Comparison of ENCODE assay signal across 21 mouse cellular contexts in the genomic region with DNA sequence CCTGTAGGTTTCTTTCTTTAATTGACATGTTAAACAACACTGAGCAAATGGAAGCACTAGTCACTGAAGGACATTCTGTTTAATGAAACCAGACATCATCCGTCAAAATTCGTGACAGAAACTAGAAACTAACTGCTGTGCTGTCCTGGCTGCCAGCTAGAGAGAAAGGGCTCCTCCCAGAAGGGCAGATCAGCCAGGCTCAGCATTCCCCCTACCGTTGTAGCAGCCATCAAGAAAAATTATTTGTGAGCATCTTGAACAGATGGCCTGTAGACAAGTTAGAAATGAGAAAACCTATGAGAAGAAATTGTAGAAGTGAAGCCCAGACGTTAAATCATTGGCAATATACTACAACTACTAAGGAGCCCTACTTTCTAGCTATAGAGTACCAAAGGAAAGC.
DNase-seq lines count a peak whose midpoint lies in the region; ATAC-seq and TF ChIP-seq lines count a peak whose summit lies in the region.
"Had no signal": no experiment of that assay in that cellular context is flagged by ENCODE, and none has a peak within 500 bp of the region (broad histone marks: within the 10 kb centered on the region; RNA-seq: fewer than 3 reads in every experiment).

No protein-coding gene starts in this region.

- DNase-seq in cerebellum, postnatal 14 days: peak; percentile 33 to 49
- no peak for DNase-seq in cerebellum, adult 8-10 months
- peak; percentile 47 for DNase-seq in midbrain, postnatal 0 days (ENCODE audit: low spot score)
- no peak for DNase-seq in midbrain, embryonic 14.5 days
- DNase-seq in forebrain, postnatal 0 days: peak; percentile 14
- DNase-seq in limb, embryonic 10.5 days (ENCODE audit: low spot score): no peak
- DNase-seq: adrenal gland, postnatal 10 days; cerebellum, adult 2 months; cerebellum, postnatal 36 days; embryo, embryonic 11 days; gastrocnemius, adult 2 months; gastrocnemius, postnatal 25 days; heart, postnatal 36 days; kidney, adult 2 months had no signal

- no peak for TF ChIP-seq CTCF in midbrain, postnatal 0 days (IDR thresholded peaks at IDR 0.05)
- TF ChIP-seq CTCF in forebrain, postnatal 0 days (IDR thresholded peaks at IDR 0.05; ENCODE audit: low read depth): no peak

- no peaks in the 10 kb centered on the region for H3K36me3 ChIP-seq in forebrain, embryonic 15.5 days
- H3K36me3 ChIP-seq in forebrain, embryonic 12.5 days (replicated peaks): no peaks in the 10 kb centered on the region
- H3K36me3 ChIP-seq in midbrain, postnatal 0 days (ENCODE audit: insufficient read depth, low read length): no peaks in the 10 kb centered on the region
- no peaks in the 10 kb centered on the region for H3K36me3 ChIP-seq in midbrain, embryonic 14.5 days (ENCODE audit: control insufficient read depth, insufficient read depth, low read length)
- no peaks in the 10 kb centered on the region for H3K36me3 ChIP-seq in forebrain, postnatal 0 days (ENCODE audit: insufficient read depth)
- H3K36me3 ChIP-seq in limb, embryonic 10.5 days: no peaks in the 10 kb centered on the region
- H3K36me3 ChIP-seq: embryonic facial prominence, embryonic 15.5 days; heart, embryonic 13.5 days; hindbrain, embryonic 12.5 days had no signal

- H3K4me1 ChIP-seq in forebrain, embryonic 15.5 days: no peaks in the 10 kb centered on the region
- H3K4me1 ChIP-seq in forebrain, embryonic 12.5 days: no peaks in the 10 kb centered on the region
- no peaks in the 10 kb centered on the region for H3K4me1 ChIP-seq in midbrain, postnatal 0 days (ENCODE audit: insufficient read depth, low read length)
- H3K4me1 ChIP-seq in midbrain, embryonic 14.5 days (ENCODE audit: control insufficient read depth, insufficient read depth, low read length): no peaks in the 10 kb centered on the region
- H3K4me1 ChIP-seq in forebrain, postnatal 0 days (ENCODE audit: insufficient read depth): no peaks in the 10 kb centered on the region
- H3K4me1 ChIP-seq in limb, embryonic 10.5 days: no peaks in the 10 kb centered on the region
- H3K4me1 ChIP-seq: embryonic facial prominence, embryonic 15.5 days; heart, embryonic 13.5 days; hindbrain, embryonic 12.5 days had no signal

- no peak overlapping the region for H3K4me2 ChIP-seq in forebrain, embryonic 15.5 days (replicated peaks)
- no peak overlapping the region for H3K4me2 ChIP-seq in forebrain, embryonic 12.5 days
- H3K4me2 ChIP-seq in midbrain, postnatal 0 days (ENCODE audit: low read depth, low read length, poor library complexity, severe bottlenecking): no peak overlapping the region
- no peak overlapping the region for H3K4me2 ChIP-seq in midbrain, embryonic 14.5 days (ENCODE audit: low read length)
- no peak overlapping the region for H3K4me2 ChIP-seq in forebrain, postnatal 0 days (ENCODE audit: low read depth)
- H3K4me2 ChIP-seq: embryonic facial prominence, embryonic 15.5 days; heart, embryonic 13.5 days; hindbrain, embryonic 12.5 days had no signal

- H3K9me3 ChIP-seq in forebrain, embryonic 15.5 days: no peaks in the 10 kb centered on the region
- no peaks in the 10 kb centered on the region for H3K9me3 ChIP-seq in forebrain, embryonic 12.5 days
- H3K9me3 ChIP-seq in midbrain, postnatal 0 days (ENCODE audit: low read length): no peaks in the 10 kb centered on the region
- no peaks in the 10 kb centered on the region for H3K9me3 ChIP-seq in midbrain, embryonic 14.5 days (ENCODE audit: control insufficient read depth, low read length)
- no peaks in the 10 kb centered on the region for H3K9me3 ChIP-seq in forebrain, postnatal 0 days (ENCODE audit: low read length)
- H3K9me3 ChIP-seq in limb, embryonic 10.5 days (replicated peaks): no peaks in the 10 kb centered on the region
- H3K9me3 ChIP-seq: embryonic facial prominence, embryonic 15.5 days; heart, embryonic 13.5 days; hindbrain, embryonic 12.5 days had no signal

- no peak overlapping the region for H3K9ac ChIP-seq in forebrain, embryonic 15.5 days (replicated peaks)
- H3K9ac ChIP-seq in forebrain, embryonic 12.5 days: no peak overlapping the region
- H3K9ac ChIP-seq in midbrain, postnatal 0 days (replicated peaks; ENCODE audit: low read length, poor library complexity, severe bottlenecking): no peak overlapping the region
- no peak overlapping the region for H3K9ac ChIP-seq in midbrain, embryonic 14.5 days (replicated peaks; ENCODE audit: low read length)
- H3K9ac ChIP-seq in forebrain, postnatal 0 days: no peak overlapping the region
- H3K9ac ChIP-seq: embryonic facial prominence, embryonic 15.5 days; heart, embryonic 13.5 days; hindbrain, embryonic 12.5 days had no signal

- WGBS in forebrain, embryonic 15.5 days: 56% methylated on average over 4 of the region's 4 CpGs
- 75% methylated on average over 4 of the region's 4 CpGs for WGBS in forebrain, embryonic 12.5 days
- WGBS in midbrain, postnatal 0 days: 77% methylated on average over 4 of the region's 4 CpGs
- WGBS in midbrain, embryonic 14.5 days: 69% methylated on average over 4 of the region's 4 CpGs
- 55% methylated on average over 4 of the region's 4 CpGs for WGBS in forebrain, postnatal 0 days
- WGBS in limb, embryonic 10.5 days: 73% methylated on average over 4 of the region's 4 CpGs

- H3K27ac ChIP-seq in forebrain, embryonic 15.5 days (replicated peaks): no peak overlapping the region
- H3K27ac ChIP-seq in forebrain, embryonic 12.5 days: no peak overlapping the region
- no peak overlapping the region for H3K27ac ChIP-seq in midbrain, postnatal 0 days (ENCODE audit: low read depth, low read length)
- H3K27ac ChIP-seq in midbrain, embryonic 14.5 days (replicated peaks; ENCODE audit: low read depth, low read length): no peak overlapping the region
- H3K27ac ChIP-seq in forebrain, postnatal 0 days (ENCODE audit: low read depth, low read length): no peak overlapping the region
- no peak overlapping the region for H3K27ac ChIP-seq in limb, embryonic 10.5 days
- H3K27ac ChIP-seq: embryonic facial prominence, embryonic 15.5 days; gastrocnemius, adult 2 months; heart, embryonic 13.5 days; hindbrain, embryonic 12.5 days had no signal

- H3K27me3 ChIP-seq in forebrain, embryonic 15.5 days: no peaks in the 10 kb centered on the region
- H3K27me3 ChIP-seq in forebrain, embryonic 12.5 days: no peaks in the 10 kb centered on the region
- no peaks in the 10 kb centered on the region for H3K27me3 ChIP-seq in midbrain, postnatal 0 days (ENCODE audit: insufficient read depth, low read length)
- H3K27me3 ChIP-seq in midbrain, embryonic 14.5 days (ENCODE audit: control insufficient read depth, insufficient read depth, low read length): no peaks in the 10 kb centered on the region
- no peaks in the 10 kb centered on the region for H3K27me3 ChIP-seq in forebrain, postnatal 0 days (ENCODE audit: insufficient read depth, low read length)
- no peaks in the 10 kb centered on the region for H3K27me3 ChIP-seq in limb, embryonic 10.5 days (ENCODE audit: low read depth, poor library complexity, severe bottlenecking)
- H3K27me3 ChIP-seq: embryonic facial prominence, embryonic 15.5 days; heart, embryonic 13.5 days; hindbrain, embryonic 12.5 days had no signal

- peak; percentile 72 for ATAC-seq in forebrain, embryonic 15.5 days (replicated peaks)
- no peak for ATAC-seq in forebrain, embryonic 12.5 days (ENCODE audit: low FRiP score)
- no peak for ATAC-seq in midbrain, postnatal 0 days (ENCODE audit: low FRiP score)
- ATAC-seq in midbrain, embryonic 14.5 days (ENCODE audit: low FRiP score, low TSS enrichment): no peak
- peak; percentile 66; the same call in 1 of the 2 replicates for ATAC-seq in forebrain, postnatal 0 days
- ATAC-seq: intestine, embryonic 16.5 days had no signal

- H3K4me3 ChIP-seq in forebrain, embryonic 15.5 days: no peak overlapping the region
- no peak overlapping the region for H3K4me3 ChIP-seq in forebrain, embryonic 12.5 days (replicated peaks)
- H3K4me3 ChIP-seq in midbrain, postnatal 0 days (ENCODE audit: low read depth, low read length): no peak overlapping the region
- H3K4me3 ChIP-seq in midbrain, embryonic 14.5 days (replicated peaks; ENCODE audit: low read depth, low read length): no peak overlapping the region
- H3K4me3 ChIP-seq in forebrain, postnatal 0 days (ENCODE audit: low read depth, low read length): no peak overlapping the region
- no peak overlapping the region for H3K4me3 ChIP-seq in limb, embryonic 10.5 days
- H3K4me3 ChIP-seq: embryonic facial prominence, embryonic 15.5 days; erythroblast, embryonic 14.5 days; gastrocnemius, adult 2 months; heart, embryonic 13.5 days; hindbrain, embryonic 12.5 days had no signal

Comparison
In these comparisons a context has a peak if more than half of its experiments do, and no peak if none do; other contexts are left out.
1. DNase-seq: peak in cerebellum, postnatal 14 days (2 of 2), midbrain, postnatal 0 days (single experiment) and forebrain, postnatal 0 days (single experiment); none in cerebellum, adult 8-10 months (single experiment), midbrain, embryonic 14.5 days (single experiment) and limb, embryonic 10.5 days (single experiment).
2. ATAC-seq: peak in forebrain, embryonic 15.5 days (single experiment) and forebrain, postnatal 0 days (single experiment); none in forebrain, embryonic 12.5 days (single experiment), midbrain, postnatal 0 days (single experiment) and midbrain, embryonic 14.5 days (single experiment).